Mouse (Mus musculus) G1E (cell line): Measurements from ENCODE around the gene Col25a1.

Source experiments
- CTCF ChIP-seq: IDR thresholded peaks from 2 replicates; pipeline ENCODE4 v1.5.1; 2012; ENCODE audit warnings: low read depth, low read length, inconsistent platforms, mixed read lengths
- GATA1 ChIP-seq: IDR thresholded peaks from 2 replicates; pipeline ENCODE4 v1.6.1; 2012; ENCODE audit warnings: borderline replicate concordance, low read length, inconsistent platforms, mixed read lengths
- GATA2 ChIP-seq: IDR thresholded peaks from 2 replicates; pipeline ENCODE4 v1.6.1; 2012; ENCODE audit warnings: low read depth, low read length, inconsistent platforms, borderline replicate concordance
- TAL1 ChIP-seq: conservative IDR thresholded peaks from 2 replicates; pipeline ENCODE4 v1.6.1; 2012; ENCODE audit warnings: low read depth, low read length, inconsistent platforms, mixed read lengths

DNA sequence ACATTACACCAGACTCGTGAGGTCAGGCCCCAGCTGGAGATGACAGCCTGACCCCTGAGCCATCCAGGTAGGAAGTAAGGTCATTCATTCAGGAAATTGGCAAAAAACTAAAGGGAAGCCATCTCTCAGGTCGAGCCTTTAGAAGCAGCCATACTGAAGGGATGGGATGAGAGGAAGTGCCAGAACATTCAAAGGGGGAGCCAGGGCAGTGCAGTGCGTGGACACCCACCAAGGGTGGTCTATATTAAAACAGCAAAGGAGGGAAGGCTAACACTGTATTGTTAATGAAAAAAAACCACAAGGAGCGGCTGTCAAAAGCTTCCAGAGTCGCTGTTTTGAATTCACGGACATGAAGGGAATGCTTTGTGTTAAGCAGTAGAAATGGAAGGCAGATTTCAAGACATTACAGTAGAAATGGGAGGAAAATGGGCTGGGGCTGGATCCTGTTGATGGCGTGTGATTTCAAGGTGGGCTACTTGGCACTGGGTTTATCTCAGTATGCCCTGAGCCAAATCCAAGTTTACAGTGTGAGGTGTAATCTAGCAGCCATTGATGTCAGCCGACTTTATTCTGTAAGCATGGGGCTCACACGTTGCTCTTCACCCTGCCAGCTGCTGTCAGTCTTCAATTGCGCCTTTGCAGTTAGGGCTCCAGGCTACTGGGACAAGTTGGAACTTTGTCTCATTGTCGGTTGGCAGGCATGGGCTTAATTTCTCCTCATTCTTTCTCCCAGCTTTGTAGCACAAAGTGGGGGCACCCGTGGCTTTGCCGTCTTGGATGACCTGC is 312.7 kb downstream of the Col25a1 start:
- TF ChIP-seq CTCF: no peak
- TF ChIP-seq GATA2: no peak
- TF ChIP-seq TAL1: no peak
- no peak for TF ChIP-seq GATA1
